Mouse (Mus musculus): ENCODE measurements at regions not wholly inside any gene's neighbourhood (a gene's known extent, or its start where the extent isn't known, plus 50 kb on each side); places are given as distances from the start of the nearest gene placed in this dataset.

DNA sequence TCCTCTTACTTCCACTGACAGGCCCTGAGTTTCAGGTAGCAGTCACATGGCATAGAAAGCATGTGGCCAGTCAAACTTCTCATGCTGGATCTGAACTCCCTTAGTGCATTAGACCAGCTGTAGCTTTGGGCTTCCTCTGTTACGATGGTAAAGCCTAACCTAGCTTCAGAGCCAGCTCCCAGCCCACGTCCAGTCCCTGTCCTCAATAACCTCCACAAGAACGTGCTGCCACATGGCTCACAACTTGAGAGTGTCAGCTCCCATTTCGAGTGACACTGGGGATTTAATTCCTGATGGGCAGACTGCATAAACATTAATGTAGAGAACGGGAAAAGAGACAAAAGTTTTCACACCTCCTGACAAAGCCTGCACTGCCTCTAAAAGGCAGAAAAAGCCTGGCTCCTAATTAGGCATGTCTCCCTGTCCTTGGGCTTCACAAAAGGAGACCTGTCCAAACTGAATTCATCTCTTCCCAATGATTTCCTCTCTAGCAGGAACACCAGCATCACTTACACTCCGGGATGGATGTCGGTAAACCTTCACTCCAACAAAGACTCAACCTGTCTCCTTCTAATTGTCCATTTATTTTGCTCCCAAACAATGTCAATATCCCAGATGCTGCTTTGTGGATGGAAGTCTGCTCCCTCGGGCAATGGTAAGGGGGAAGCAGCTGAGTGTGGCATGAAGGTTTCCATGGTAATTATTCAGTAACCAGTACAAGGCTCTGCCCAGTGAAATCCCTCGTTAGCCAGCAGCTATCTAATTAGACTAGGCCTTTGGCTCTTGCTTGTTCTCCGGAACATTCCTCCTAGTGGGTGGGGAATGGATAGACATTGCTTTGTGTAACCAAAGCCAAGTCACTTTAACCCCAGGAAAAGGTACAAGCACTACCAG lies 408.1 kb upstream of the Kdm8 start:
- Histone ChIP-seq H3K27me3 (ENCODE audit: control insufficient read depth, insufficient read depth, low read length) (no peaks in the 10 kb centered on the region), H3K9me3 (replicated peaks; ENCODE audit: control insufficient read depth, low read length) (peaks cover 2% of the 10 kb centered on the region; the same call in 1 of the 2 replicates), H3K4me3 (ENCODE audit: low read length) (no peak overlapping the region), H3K36me3 (ENCODE audit: control insufficient read depth, insufficient read depth) (no peaks in the 10 kb centered on the region), H3K9ac (ENCODE audit: low read length) (no peak overlapping the region), H3K27ac (ENCODE audit: low read length) (no peak overlapping the region), H3K4me1 (ENCODE audit: control insufficient read depth, insufficient read depth, low read length) (no peaks in the 10 kb centered on the region), H3K4me2 (ENCODE audit: low read depth, low read length) (no peak overlapping the region)
- 63% methylated on average over 10 of the region's 10 CpGs for WGBS
- ATAC-seq (replicated peaks; ENCODE audit: extremely low read depth, insufficient read depth, low FRiP score): no peak

- Histone ChIP-seq H3K36me3 (ENCODE audit: control insufficient read depth, insufficient read depth) (no peaks in the 10 kb centered on the region), H3K4me1 (ENCODE audit: control insufficient read depth, insufficient read depth, low read length) (no peaks in the 10 kb centered on the region), H3K9me3 (replicated peaks; ENCODE audit: control insufficient read depth, low read length) (peaks cover 2% of the 10 kb centered on the region; the same call in 1 of the 2 replicates), H3K27me3 (ENCODE audit: control insufficient read depth, insufficient read depth, low read length) (no peaks in the 10 kb centered on the region), H3K4me3 (ENCODE audit: low read length) (no peak overlapping the region), H3K4me2 (ENCODE audit: low read depth, low read length) (no peak overlapping the region), H3K27ac (ENCODE audit: low read length) (no peak overlapping the region), H3K9ac (ENCODE audit: low read length) (no peak overlapping the region)
- no peak for ATAC-seq (replicated peaks; ENCODE audit: extremely low read depth, insufficient read depth, low FRiP score)
- WGBS: 78% methylated on average over 4 of the region's 4 CpGs
These were observed 405.6 kb upstream of the Kdm8 start for GRCm38 (mm10) chr7:125038840-125039239.

GRCm38 (mm10) chr7:125055951-125056625 lies 388.4 kb upstream of the Kdm8 start:
- Histone ChIP-seq H3K4me1 (ENCODE audit: control insufficient read depth, insufficient read depth, low read length) (no peaks in the 10 kb centered on the region), H3K9me3 (replicated peaks; ENCODE audit: control insufficient read depth, low read length) (peaks cover 3% of the 10 kb centered on the region), H3K4me2 (ENCODE audit: low read depth, low read length) (no peak overlapping the region), H3K27ac (ENCODE audit: low read length) (no peak overlapping the region), H3K27me3 (ENCODE audit: control insufficient read depth, insufficient read depth, low read length) (no peaks in the 10 kb centered on the region), H3K9ac (ENCODE audit: low read length) (no peak overlapping the region), H3K4me3 (ENCODE audit: low read length) (no peak overlapping the region), H3K36me3 (ENCODE audit: control insufficient read depth, insufficient read depth) (no peaks in the 10 kb centered on the region)
- ATAC-seq (replicated peaks; ENCODE audit: extremely low read depth, insufficient read depth, low FRiP score): no peak

DNA sequence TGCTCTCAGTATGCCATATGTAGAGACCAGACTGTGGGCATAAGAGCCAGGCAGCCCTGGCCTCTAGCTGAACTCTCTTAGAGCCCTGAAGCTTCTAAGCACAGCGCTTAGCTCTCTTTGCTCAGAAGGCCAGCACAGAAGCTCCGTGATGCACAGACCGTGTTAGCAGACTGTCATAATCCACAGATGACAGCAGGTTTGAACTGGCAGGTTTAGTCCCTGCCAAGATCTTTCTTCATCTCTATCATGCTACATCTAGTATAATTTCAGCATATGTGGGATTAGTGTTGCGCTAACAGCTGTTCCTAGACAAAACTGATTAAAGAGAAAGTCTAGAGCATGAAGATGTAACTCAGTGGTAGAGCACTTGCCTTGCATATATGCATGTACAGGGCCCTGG lies 342.0 kb upstream of the Kdm8 start:
- H3K4me3 ChIP-seq (ENCODE audit: low read length): no peak overlapping the region
- no peaks in the 10 kb centered on the region for H3K4me1 ChIP-seq (ENCODE audit: control insufficient read depth, insufficient read depth, low read length)
- no peak overlapping the region for H3K9ac ChIP-seq (ENCODE audit: low read length)
- no peak overlapping the region for H3K27ac ChIP-seq (ENCODE audit: low read length)
- H3K4me2 ChIP-seq (ENCODE audit: low read depth, low read length): no peak overlapping the region
- no peak for ATAC-seq (replicated peaks; ENCODE audit: extremely low read depth, insufficient read depth, low FRiP score)
- no peaks in the 10 kb centered on the region for H3K36me3 ChIP-seq (ENCODE audit: control insufficient read depth, insufficient read depth)
- no peaks in the 10 kb centered on the region for H3K27me3 ChIP-seq (ENCODE audit: control insufficient read depth, insufficient read depth, low read length)
- WGBS: 83% methylated on average over 4 of the region's 4 CpGs
- H3K9me3 ChIP-seq (replicated peaks; ENCODE audit: control insufficient read depth, low read length): no peaks in the 10 kb centered on the region

- no peaks in the 10 kb centered on the region for H3K36me3 ChIP-seq (ENCODE audit: control insufficient read depth, insufficient read depth)
- 74% methylated on average over 4 of the region's 4 CpGs for WGBS
These were observed 340.5 kb upstream of the Kdm8 start for GRCm38 (mm10) chr7:125104011-125104410.

GRCm38 (mm10) chr7:125112820-125113273 lies 331.6 kb upstream of the Kdm8 start:
- no peaks in the 10 kb centered on the region for H3K9me3 ChIP-seq (replicated peaks; ENCODE audit: control insufficient read depth, low read length)
- H3K27me3 ChIP-seq (ENCODE audit: control insufficient read depth, insufficient read depth, low read length): no peaks in the 10 kb centered on the region
- H3K4me3 ChIP-seq (ENCODE audit: low read length): no peak overlapping the region
- H3K9ac ChIP-seq (ENCODE audit: low read length): no peak overlapping the region
- no peak overlapping the region for H3K27ac ChIP-seq (ENCODE audit: low read length)
- ATAC-seq (replicated peaks; ENCODE audit: extremely low read depth, insufficient read depth, low FRiP score): no peak
- H3K36me3 ChIP-seq (ENCODE audit: control insufficient read depth, insufficient read depth): no peaks in the 10 kb centered on the region
- H3K4me2 ChIP-seq (ENCODE audit: low read depth, low read length): no peak overlapping the region
- WGBS: 76% methylated on average over 9 of the region's 9 CpGs
- H3K4me1 ChIP-seq (ENCODE audit: control insufficient read depth, insufficient read depth, low read length): no peaks in the 10 kb centered on the region

More at GRCm38 (mm10) chr7:125104011-125104410, 340.5 kb upstream of the Kdm8 start:
- Histone ChIP-seq H3K27ac (ENCODE audit: low read length) (no peak overlapping the region), H3K4me2 (ENCODE audit: low read depth, low read length) (no peak overlapping the region), H3K27me3 (ENCODE audit: control insufficient read depth, insufficient read depth, low read length) (no peaks in the 10 kb centered on the region), H3K4me3 (ENCODE audit: low read length) (no peak overlapping the region), H3K9me3 (replicated peaks; ENCODE audit: control insufficient read depth, low read length) (no peaks in the 10 kb centered on the region), H3K9ac (ENCODE audit: low read length) (no peak overlapping the region), H3K4me1 (ENCODE audit: control insufficient read depth, insufficient read depth, low read length) (no peaks in the 10 kb centered on the region)
- ATAC-seq (replicated peaks; ENCODE audit: extremely low read depth, insufficient read depth, low FRiP score): no peak

DNA sequence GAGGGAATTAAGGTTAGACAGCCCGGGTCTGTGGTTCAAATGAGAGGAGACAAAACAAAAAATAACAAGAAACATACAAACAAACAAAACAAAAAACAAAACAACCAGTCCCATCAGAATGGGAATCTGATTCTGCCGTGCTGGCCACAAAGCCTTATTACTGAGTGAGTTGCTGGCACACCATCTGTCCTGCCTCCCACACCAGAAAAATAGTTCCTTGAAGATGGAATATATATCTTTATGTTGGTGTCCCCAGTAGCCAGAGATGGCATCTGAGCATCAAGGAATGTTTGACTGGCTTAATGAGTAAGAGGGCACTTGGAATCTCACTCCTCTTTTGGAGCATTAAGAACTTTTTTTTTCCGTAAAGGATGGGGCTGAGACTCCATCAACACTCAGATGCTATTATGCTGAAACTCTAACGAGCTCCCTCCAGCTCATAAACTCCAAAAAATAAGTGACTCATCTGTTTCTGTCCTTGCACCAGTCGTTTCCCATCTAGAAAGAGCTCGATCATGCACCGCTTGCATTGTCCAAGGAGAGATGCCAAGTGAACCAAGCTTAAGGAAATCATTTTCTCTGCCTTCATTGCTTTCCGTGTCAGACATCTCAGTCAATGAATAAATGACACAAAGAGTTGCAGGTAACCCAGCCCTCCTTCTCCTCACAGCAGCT lies 329.0 kb upstream of the Kdm8 start:
- no peaks in the 10 kb centered on the region for H3K27me3 ChIP-seq (ENCODE audit: control insufficient read depth, insufficient read depth, low read length)
- ATAC-seq (replicated peaks; ENCODE audit: extremely low read depth, insufficient read depth, low FRiP score): no peak
- no peaks in the 10 kb centered on the region for H3K36me3 ChIP-seq (ENCODE audit: control insufficient read depth, insufficient read depth)
- H3K4me3 ChIP-seq (ENCODE audit: low read length): no peak overlapping the region
- no peak overlapping the region for H3K9ac ChIP-seq (ENCODE audit: low read length)
- 76% methylated on average over 8 of the region's 8 CpGs for WGBS
- H3K9me3 ChIP-seq (replicated peaks; ENCODE audit: control insufficient read depth, low read length): no peaks in the 10 kb centered on the region
- no peak overlapping the region for H3K27ac ChIP-seq (ENCODE audit: low read length)
- no peak overlapping the region for H3K4me2 ChIP-seq (ENCODE audit: low read depth, low read length)
- H3K4me1 ChIP-seq (ENCODE audit: control insufficient read depth, insufficient read depth, low read length): no peaks in the 10 kb centered on the region

GRCm38 (mm10) chr7:125117173-125117572 lies 327.3 kb upstream of the Kdm8 start:
- Histone ChIP-seq H3K36me3 (ENCODE audit: control insufficient read depth, insufficient read depth) (no peaks in the 10 kb centered on the region), H3K4me1 (ENCODE audit: control insufficient read depth, insufficient read depth, low read length) (no peaks in the 10 kb centered on the region), H3K9me3 (replicated peaks; ENCODE audit: control insufficient read depth, low read length) (no peaks in the 10 kb centered on the region), H3K27ac (ENCODE audit: low read length) (no peak overlapping the region), H3K9ac (ENCODE audit: low read length) (no peak overlapping the region), H3K4me2 (ENCODE audit: low read depth, low read length) (no peak overlapping the region), H3K27me3 (ENCODE audit: control insufficient read depth, insufficient read depth, low read length) (no peaks in the 10 kb centered on the region), H3K4me3 (ENCODE audit: low read length) (no peak overlapping the region)
- WGBS: 70% methylated on average over 8 of the region's 8 CpGs
- no peak for ATAC-seq (replicated peaks; ENCODE audit: extremely low read depth, insufficient read depth, low FRiP score)

DNA sequence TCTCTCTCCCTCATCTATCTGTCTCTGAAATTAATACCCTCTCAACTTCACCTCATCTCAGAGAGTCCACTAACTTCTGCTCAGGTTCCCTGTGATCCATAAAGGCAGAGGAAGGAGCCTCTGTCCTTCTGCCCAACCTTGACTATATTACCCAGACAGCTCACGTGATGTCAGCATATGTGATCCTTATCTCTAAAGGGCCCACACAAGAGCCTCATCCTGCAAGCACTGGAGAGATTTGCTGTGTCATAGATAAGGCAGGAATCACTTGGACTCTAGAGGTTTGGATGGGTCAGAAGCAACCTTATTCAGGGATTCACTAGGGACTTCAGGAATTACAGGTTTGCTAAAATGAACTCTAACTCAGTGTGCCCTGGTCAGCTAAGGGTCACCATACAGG lies 315.3 kb upstream of the Kdm8 start:
- no peak overlapping the region for H3K9ac ChIP-seq (ENCODE audit: low read length)
- H3K9me3 ChIP-seq (replicated peaks; ENCODE audit: control insufficient read depth, low read length): no peaks in the 10 kb centered on the region
- no peaks in the 10 kb centered on the region for H3K36me3 ChIP-seq (ENCODE audit: control insufficient read depth, insufficient read depth)
- no peak overlapping the region for H3K4me2 ChIP-seq (ENCODE audit: low read depth, low read length)
- H3K4me3 ChIP-seq (ENCODE audit: low read length): no peak overlapping the region
- H3K27me3 ChIP-seq (ENCODE audit: control insufficient read depth, insufficient read depth, low read length): no peaks in the 10 kb centered on the region
- 33% methylated on average over 1 of the region's 1 CpGs for WGBS
- H3K4me1 ChIP-seq (ENCODE audit: control insufficient read depth, insufficient read depth, low read length): no peaks in the 10 kb centered on the region
- no peak for ATAC-seq (replicated peaks; ENCODE audit: extremely low read depth, insufficient read depth, low FRiP score)
- no peak overlapping the region for H3K27ac ChIP-seq (ENCODE audit: low read length)

Measured in heart, embryonic 16.5 days (tissue).